Mouse (Mus musculus): ENCODE results near the gene Tnk2.

The Tnk2 gene

GRCm38 (mm10) chr16:32707824-32708456, 64.3 kb downstream of the Tnk2 start:
- DNase-seq (ENCODE audit: extremely low read depth, low read depth, low spot score) = no peak

GRCm38 (mm10) chr16:32708457-32709033, 64.9 kb downstream of the Tnk2 start:
- DNase-seq (ENCODE audit: extremely low read depth, low read depth, low spot score) = no peak

GRCm38 (mm10) chr16:32709116-32709515, 65.4 kb downstream of the Tnk2 start:
- no peak for DNase-seq (ENCODE audit: extremely low read depth, low read depth, low spot score)

GRCm38 (mm10) chr16:32710426-32711070, 66.9 kb downstream of the Tnk2 start:
- DNase-seq (ENCODE audit: extremely low read depth, low read depth, low spot score) = no peak

GRCm38 (mm10) chr16:32712202-32712601, 68.5 kb downstream of the Tnk2 start:
- DNase-seq (ENCODE audit: extremely low read depth, low read depth, low spot score) = no peak

GRCm38 (mm10) chr16:32713556-32713955, 69.9 kb downstream of the Tnk2 start:
- no peak for DNase-seq (ENCODE audit: extremely low read depth, low read depth, low spot score)

- no peak for DNase-seq (ENCODE audit: extremely low read depth, low read depth, low spot score)
These were observed 71.7 kb downstream of the Tnk2 start for GRCm38 (mm10) chr16:32715364-32715763.

- DNase-seq (ENCODE audit: extremely low read depth, low read depth, low spot score) = no peak
These were observed 79.5 kb downstream of the Tnk2 start for GRCm38 (mm10) chr16:32723163-32723562.

- no peak for DNase-seq (ENCODE audit: extremely low read depth, low read depth, low spot score)
These were observed 80.1 kb downstream of the Tnk2 start for GRCm38 (mm10) chr16:32723767-32724166.

- DNase-seq (ENCODE audit: extremely low read depth, low read depth, low spot score) = no peak
These were observed 80.6 kb downstream of the Tnk2 start for GRCm38 (mm10) chr16:32724259-32724658.

GRCm38 (mm10) chr16:32726501-32726900, 82.8 kb downstream of the Tnk2 start:
- DNase-seq (ENCODE audit: extremely low read depth, low read depth, low spot score) = no peak

GRCm38 (mm10) chr16:32728240-32728639, 84.6 kb downstream of the Tnk2 start:
- no peak for DNase-seq (ENCODE audit: extremely low read depth, low read depth, low spot score)

- no peak for DNase-seq (ENCODE audit: extremely low read depth, low read depth, low spot score)
These were observed 85.1 kb downstream of the Tnk2 start for GRCm38 (mm10) chr16:32728730-32729129.
